Mouse (Mus musculus): ENCODE measurements around the gene Odc1.

DNA sequence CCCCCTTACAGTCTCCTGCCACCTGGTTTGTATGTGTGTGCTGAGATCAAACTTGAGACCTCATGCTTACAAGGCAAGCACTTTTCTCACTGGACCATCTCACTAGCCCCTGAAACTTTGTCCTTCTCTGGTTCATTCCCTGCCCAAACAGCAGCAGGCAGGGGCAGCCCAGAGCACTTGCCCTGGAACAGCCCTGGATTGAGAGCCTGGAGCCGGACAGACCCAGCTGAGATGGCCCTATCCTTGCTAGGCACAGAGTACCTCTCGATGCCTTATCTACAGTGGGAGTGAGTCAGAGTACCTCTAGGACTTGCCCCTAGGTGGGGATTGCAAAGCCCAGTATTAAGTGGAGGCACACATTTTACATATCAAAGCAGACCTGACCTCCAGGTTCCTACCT, 8.4 kb downstream of the Odc1 start:
- TF ChIP-seq CTCF (IDR thresholded peaks at IDR 0.05; ENCODE audit: borderline replicate concordance, extremely low read depth, insufficient read depth, insufficient read length) (no peak), POLR2A (IDR thresholded peaks at IDR 0.05; ENCODE audit: borderline replicate concordance, extremely low read depth, insufficient read depth, insufficient read length, poor library complexity, severe bottlenecking) (no peak)
